Mouse (Mus musculus): ENCODE results near the gene Fam135a. TPM values are rescaled to one million over a fixed set of nuclear protein-coding genes. Genes with fewer than 3 reads are reported as not detected.

Fam135a gene
- polyA plus RNA-seq, 1 experiment from 2014 or later, result 41.9 TPM

Other genes with a start within 250 kb of the Fam135a start
- 64.6 and 65.6 TPM in 2 replicates for gene Smap1, start 178.0 kb downstream of the Fam135a start, polyA plus RNA-seq (2014; fragmentation: Nextera tagmentation; extraction: Ambion mirVana)
- 62.3 and 68.8 TPM in 2 replicates for gene Sdhaf4, start 94.7 kb downstream of the Fam135a start, polyA plus RNA-seq (2014; fragmentation: Nextera tagmentation; extraction: Ambion mirVana)
- gene Col9a1, start 77.3 kb upstream of the Fam135a start, polyA plus RNA-seq (2014; fragmentation: Nextera tagmentation; extraction: Ambion mirVana), result 40.2 and 42.6 TPM in 2 replicates

All from neural tube, embryonic 11.5 days (tissue).